Mouse (Mus musculus): ENCODE data around the gene Lsamp.

GRCm38 (mm10) chr16:42180473-42180872 is 2196.3 kb downstream of the Lsamp start:
- TF ChIP-seq ZC3H11A (IDR thresholded peaks at IDR 0.05; ENCODE audit: borderline replicate concordance, low read depth, low read length) (no peak), ZNF384 (IDR thresholded peaks at IDR 0.05; ENCODE audit: low read depth, low read length) (no peak), HCFC1 (IDR thresholded peaks at IDR 0.05; ENCODE audit: borderline replicate concordance, insufficient read depth, low read length) (no peak)
